Comparison of ENCODE assay signal across 23 mouse cellular contexts in the genomic region with DNA sequence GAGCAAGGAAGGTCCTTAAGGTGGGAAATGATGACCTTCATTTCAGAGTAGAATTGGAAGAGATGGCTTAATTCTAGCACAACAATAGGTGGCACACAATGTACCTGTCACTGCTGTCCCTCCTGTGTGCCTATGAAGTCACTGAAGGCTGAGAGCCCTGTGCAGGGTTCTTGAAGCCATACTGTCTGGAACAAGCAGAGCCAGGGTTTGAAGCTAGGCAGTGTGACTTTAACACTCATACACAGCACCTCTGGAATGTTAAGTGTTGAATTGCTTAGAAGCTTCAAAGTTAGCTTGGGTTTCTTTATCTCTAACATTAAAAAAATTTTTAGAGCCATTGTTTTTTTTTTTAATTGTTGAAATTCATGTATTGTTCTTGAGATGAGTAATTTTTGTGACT.
"Had no signal": no experiment of that assay in that cellular context is flagged by ENCODE, and none has a peak within 500 bp of the region (broad histone marks: within the 10 kb centered on the region; RNA-seq: fewer than 3 reads in every experiment).

No protein-coding gene starts in this region.

- H3K36me3 ChIP-seq: limb, embryonic 12.5 days; limb, embryonic 15.5 days; midbrain, embryonic 13.5 days; neural tube, embryonic 12.5 days; neural tube, embryonic 15.5 days had no signal

- ATAC-seq: intestine, postnatal 0 days; liver, postnatal 0 days; midbrain, embryonic 16.5 days had no signal

- H3K27ac ChIP-seq: kidney, postnatal 0 days; limb, embryonic 12.5 days; limb, embryonic 15.5 days; liver, embryonic 14.5 days; macrophage; midbrain, embryonic 13.5 days; neural tube, embryonic 12.5 days; neural tube, embryonic 15.5 days; stomach, postnatal 0 days had no signal

- H3K27me3 ChIP-seq: limb, embryonic 12.5 days; limb, embryonic 15.5 days; midbrain, embryonic 13.5 days; neural tube, embryonic 12.5 days; neural tube, embryonic 15.5 days had no signal

- H3K4me3 ChIP-seq: limb, embryonic 12.5 days; limb, embryonic 15.5 days; midbrain, embryonic 13.5 days; neural tube, embryonic 12.5 days; neural tube, embryonic 15.5 days had no signal

- H3K4me1 ChIP-seq: limb, embryonic 12.5 days; neural tube, embryonic 12.5 days had no signal

- H3K9me3 ChIP-seq: limb, embryonic 12.5 days; limb, embryonic 15.5 days; midbrain, embryonic 13.5 days; neural tube, embryonic 12.5 days; neural tube, embryonic 15.5 days had no signal

- H3K4me2 ChIP-seq: limb, embryonic 12.5 days; limb, embryonic 15.5 days; liver, embryonic 11.5 days; lung, embryonic 14.5 days; midbrain, embryonic 13.5 days; neural tube, embryonic 12.5 days; neural tube, embryonic 15.5 days had no signal

- DNase-seq: kidney, adult 2 months; kidney, postnatal 25 days; left cerebral cortex, postnatal 4 days; liver, postnatal 0 days; lung, embryonic 14.5 days; right cerebral cortex, adult 18-20 months; right cerebral cortex, postnatal 14 days; right cerebral cortex, postnatal 4 days; thymus, adult 2 months; thymus, postnatal 14 days; thymus, postnatal 4 days had no signal

- H3K9ac ChIP-seq: limb, embryonic 12.5 days; limb, embryonic 15.5 days; liver, embryonic 14.5 days; liver, postnatal 0 days; lung, embryonic 14.5 days; midbrain, embryonic 13.5 days; neural tube, embryonic 12.5 days; neural tube, embryonic 15.5 days had no signal
